Mouse (Mus musculus): ENCODE measurements around the gene Ddx54.

GRCm38 (mm10) chr5:120674229-120675145 is 61.9 kb downstream of the Ddx54 start:
- TF ChIP-seq POLR2A (IDR thresholded peaks at IDR 0.05; ENCODE audit: control insufficient read depth, low read depth, low read length) (no peak), CTCF (IDR thresholded peaks at IDR 0.05; ENCODE audit: control insufficient read depth, insufficient read depth, insufficient replicate concordance, low read depth, low read length) (no peak)

Measured in testis, adult 2 months (tissue).